Mouse (Mus musculus) thymus, adult 2 months (tissue): ENCODE results near the gene Ripk4. TPM values are rescaled to one million over a fixed set of nuclear protein-coding genes. Genes with fewer than 3 reads are reported as not detected.

ENCODE experiments used
- DNase-seq: peaks from one replicate; pipeline ENCODE4 v3.0.0; 2021
- H3K27ac ChIP-seq: fragments of 200-500 bp; 2 replicates; pipeline ENCODE4 v1.5.1; 2012; ENCODE audit warnings: low read length, control low read depth; ENCODE audit not compliant: control insufficient read depth, insufficient read depth
- H3K27me3 ChIP-seq: fragments of 200-500 bp; 2 replicates; pipeline ENCODE4 v1.6.1; 2012; ENCODE audit warnings: mild to moderate bottlenecking, low read length, moderate library complexity, mixed read lengths; ENCODE audit not compliant: control insufficient read depth, insufficient read depth
- H3K36me3 ChIP-seq: fragments of 200-500 bp; 2 replicates; pipeline ENCODE4 v1.6.1; 2012; ENCODE audit warnings: mild to moderate bottlenecking, low read length, moderate library complexity; ENCODE audit not compliant: control insufficient read depth, insufficient read depth
- H3K4me1 ChIP-seq: fragments of 200-500 bp; replicated peaks from 2 replicates; pipeline ENCODE4 v1.6.1; 2012; ENCODE audit warnings: low read length; ENCODE audit not compliant: control insufficient read depth, insufficient read depth
- H3K4me3 ChIP-seq: fragments of 200-500 bp; 2 replicates; pipeline ENCODE4 v1.5.1; 2012; ENCODE audit warnings: mild to moderate bottlenecking, low read length, control low read depth, moderate library complexity; ENCODE audit not compliant: control insufficient read depth, insufficient read depth
- CTCF ChIP-seq: fragments of 200-500 bp; IDR thresholded peaks from 2 replicates; pipeline ENCODE4 v1.5.1; 2012; ENCODE audit warnings: mild to moderate bottlenecking, control low read depth, low read length, moderate library complexity, borderline replicate concordance; ENCODE audit not compliant: control insufficient read depth, poor library complexity, insufficient read depth; ENCODE audit errors: extremely low read depth
- POLR2A ChIP-seq: fragments of 200-500 bp; IDR thresholded peaks from 2 replicates; pipeline ENCODE4 v1.6.1; 2012; ENCODE audit warnings: mild to moderate bottlenecking, low read length, control low read depth, moderate library complexity; ENCODE audit not compliant: control insufficient read depth, poor library complexity, insufficient read depth; ENCODE audit errors: extremely low read depth
- WGBS: fragments of 180-500 bp; shearing (Covaris S2); methylation state at CpG from one replicate; pipeline ENCODE4 v1.1.7; 2018; 5-methylcytosine and 5-hydroxymethylcytosine counted together
- polyA plus RNA-seq: library from polyadenylated mRNA; depleted of rRNA; stranded (reverse); fragments of >200 nt; gene quantifications from 2 replicates; pipeline ENCODE4 v1.2.3, GENCODE M21; 2012

Ripk4 gene
- polyA plus RNA-seq, 1 experiment = 5.4 TPM

DNA sequence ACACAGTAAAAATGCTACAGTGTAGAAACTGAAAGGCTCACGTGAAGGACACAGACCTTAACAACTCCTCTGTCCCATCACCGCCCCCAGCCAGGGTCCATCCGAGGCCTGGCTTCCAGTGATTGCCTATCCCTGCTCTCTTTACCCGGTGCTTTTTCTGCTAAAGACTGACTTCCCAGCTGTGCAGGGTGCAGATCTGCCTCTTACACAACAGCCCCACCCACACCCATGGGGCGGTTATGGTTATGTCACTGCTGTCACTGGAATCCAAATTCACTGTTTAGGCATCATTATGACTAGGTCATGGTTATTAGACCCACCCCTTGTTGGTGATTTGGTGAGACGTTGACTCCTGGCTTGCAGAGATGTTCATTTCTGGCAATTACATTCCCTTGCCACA lies 25.6 kb downstream of the Ripk4 start:
- Histone ChIP-seq H3K27ac (no peak overlapping the region), H3K4me3 (no peak overlapping the region), H3K27me3 (no peaks in the 10 kb centered on the region), H3K4me1 (no peaks in the 10 kb centered on the region), H3K36me3 (no peaks in the 10 kb centered on the region)
- DNase-seq = no peak
- WGBS = 86% methylated on average over 6 of the region's 6 CpGs
- TF ChIP-seq CTCF (no peak), POLR2A (no peak)

GRCm38 (mm10) chr16:97736562-97736961 lies 27.0 kb downstream of the Ripk4 start:
- DNase-seq = no peak
- Histone ChIP-seq H3K27ac (no peak overlapping the region), H3K4me3 (no peak overlapping the region), H3K36me3 (no peaks in the 10 kb centered on the region), H3K4me1 (no peaks in the 10 kb centered on the region), H3K27me3 (no peaks in the 10 kb centered on the region)
- 92% methylated on average over 2 of the region's 2 CpGs for WGBS
- TF ChIP-seq CTCF (no peak), POLR2A (no peak)

DNA sequence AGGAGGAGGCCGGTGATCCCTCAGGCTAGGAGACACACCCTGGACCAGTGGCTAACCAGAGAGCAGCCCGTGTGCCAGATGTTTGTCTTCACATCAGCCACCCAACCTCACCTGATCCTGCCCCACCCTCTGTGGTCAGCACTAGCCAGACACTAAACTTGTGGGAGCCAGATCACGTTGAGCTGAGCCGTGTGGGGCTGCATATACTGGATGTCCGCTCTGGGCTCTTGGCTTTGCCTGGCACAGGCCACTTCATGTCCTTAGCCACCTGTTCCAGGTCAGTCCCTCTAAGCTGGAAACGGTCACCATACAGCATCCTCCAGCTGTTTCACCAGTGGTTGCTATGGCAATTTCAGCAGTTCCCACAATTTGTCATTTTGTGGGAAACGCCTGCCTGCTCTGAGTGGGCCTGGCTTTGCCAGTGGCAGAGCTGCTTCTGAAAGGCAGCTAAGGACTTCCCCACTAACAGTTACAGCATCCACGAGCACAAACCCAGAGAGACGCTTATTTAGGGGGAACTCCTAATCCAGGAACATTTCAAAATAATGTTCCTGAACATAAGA lies 28.7 kb downstream of the Ripk4 start:
- Histone ChIP-seq H3K4me1 (no peaks in the 10 kb centered on the region), H3K4me3 (no peak overlapping the region), H3K36me3 (no peaks in the 10 kb centered on the region), H3K27ac (no peak overlapping the region), H3K27me3 (no peaks in the 10 kb centered on the region)
- TF ChIP-seq CTCF (no peak), POLR2A (no peak)
- 73% methylated on average over 9 of the region's 9 CpGs for WGBS
- DNase-seq = no peak

DNA sequence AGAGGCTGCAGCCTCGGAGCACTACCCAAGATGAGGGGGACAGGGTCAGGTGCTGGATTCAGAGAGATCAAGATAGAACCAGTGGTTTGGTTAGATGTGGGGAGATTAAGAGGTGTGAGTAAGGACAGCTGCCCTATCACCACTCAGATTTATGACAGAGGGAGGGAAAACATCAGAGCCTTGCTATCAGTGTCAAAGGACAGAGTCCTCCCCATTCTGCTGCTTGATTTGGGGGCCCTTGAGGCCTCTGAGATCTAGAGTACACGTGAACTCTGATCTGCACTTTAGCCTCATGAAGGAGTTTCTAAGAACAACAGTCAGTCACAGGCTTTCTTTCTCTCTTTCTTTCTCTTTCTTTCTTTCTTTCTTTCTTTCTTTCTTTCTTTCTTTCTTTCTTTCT lies 30.0 kb downstream of the Ripk4 start:
- WGBS = 79% methylated on average over 2 of the region's 2 CpGs
- no peak for DNase-seq
- H3K4me3 ChIP-seq = no peak overlapping the region
- H3K27me3 ChIP-seq = no peaks in the 10 kb centered on the region
- no peak overlapping the region for H3K27ac ChIP-seq
- H3K36me3 ChIP-seq = no peaks in the 10 kb centered on the region
- H3K4me1 ChIP-seq = no peaks in the 10 kb centered on the region
- TF ChIP-seq POLR2A (no peak), CTCF (no peak)

DNA sequence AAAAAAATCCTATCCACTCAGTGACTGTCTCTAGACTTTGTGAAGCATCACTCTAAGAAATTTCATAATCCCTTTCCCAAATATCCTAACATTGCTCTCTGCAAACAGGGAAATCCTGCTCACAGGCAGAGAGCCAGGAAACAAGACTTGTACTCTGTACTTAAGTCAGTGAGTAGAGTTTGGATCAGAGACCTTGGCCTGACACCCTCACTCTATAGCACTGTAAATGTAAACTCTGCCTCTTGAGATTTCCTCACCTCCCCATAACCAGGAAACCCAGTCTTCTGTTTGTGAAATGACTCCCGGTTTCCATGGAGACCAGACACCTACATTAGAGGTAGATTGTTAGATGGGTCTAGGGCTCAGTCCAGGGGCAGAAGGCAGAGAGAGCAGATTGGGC lies 33.3 kb downstream of the Ripk4 start:
- Histone ChIP-seq H3K27ac (no peak overlapping the region), H3K4me3 (no peak overlapping the region), H3K27me3 (no peaks in the 10 kb centered on the region), H3K36me3 (no peaks in the 10 kb centered on the region), H3K4me1 (no peaks in the 10 kb centered on the region)
- DNase-seq = no peak
- TF ChIP-seq CTCF (no peak), POLR2A (no peak)
- 92% methylated on average over 1 of the region's 1 CpGs for WGBS

DNA sequence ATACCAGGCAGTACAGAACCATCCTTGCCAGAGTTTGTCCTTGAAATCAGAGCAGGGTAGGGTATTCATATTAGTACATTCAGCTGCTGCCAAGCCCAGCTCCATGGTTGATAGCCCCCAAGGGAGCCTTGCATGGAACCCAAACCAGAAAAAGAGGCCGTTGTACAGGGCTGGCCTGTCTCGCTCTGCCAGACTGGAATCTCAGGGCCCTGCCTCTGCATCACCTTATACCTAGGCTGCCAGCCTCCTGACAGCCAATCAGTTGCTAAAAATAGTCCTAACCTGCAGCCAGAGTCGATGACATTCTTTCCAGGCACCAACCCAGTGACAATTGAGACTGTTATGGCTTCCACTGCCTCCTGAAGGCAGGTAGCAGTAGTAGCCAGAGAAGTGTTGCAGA lies 37.2 kb downstream of the Ripk4 start:
- 79% methylated on average over 3 of the region's 3 CpGs for whole genome bisulfite sequencing
- DNase-seq = no peak
- H3K27ac ChIP-seq = no peak overlapping the region
- no peaks in the 10 kb centered on the region for H3K4me1 ChIP-seq
- H3K36me3 ChIP-seq = no peaks in the 10 kb centered on the region
- no peaks in the 10 kb centered on the region for H3K27me3 ChIP-seq
- H3K4me3 ChIP-seq = no peak overlapping the region
- TF ChIP-seq CTCF (no peak), POLR2A (no peak)

GRCm38 (mm10) chr16:97720093-97720492 lies 43.5 kb downstream of the Ripk4 start:
- Histone ChIP-seq H3K36me3 (no peaks in the 10 kb centered on the region), H3K4me1 (no peaks in the 10 kb centered on the region), H3K27me3 (no peaks in the 10 kb centered on the region), H3K27ac (no peak overlapping the region), H3K4me3 (no peak overlapping the region)
- DNase-seq = no peak
- no peak for TF ChIP-seq CTCF
- TF ChIP-seq POLR2A = no peak
- 96% methylated on average over 1 of the region's 1 CpGs for WGBS
